Mouse (Mus musculus): ENCODE measurements at regions not wholly inside any gene's neighbourhood (a gene's known extent, or its start where the extent isn't known, plus 50 kb on each side); places are given as distances from the start of the nearest gene placed in this dataset.

DNA sequence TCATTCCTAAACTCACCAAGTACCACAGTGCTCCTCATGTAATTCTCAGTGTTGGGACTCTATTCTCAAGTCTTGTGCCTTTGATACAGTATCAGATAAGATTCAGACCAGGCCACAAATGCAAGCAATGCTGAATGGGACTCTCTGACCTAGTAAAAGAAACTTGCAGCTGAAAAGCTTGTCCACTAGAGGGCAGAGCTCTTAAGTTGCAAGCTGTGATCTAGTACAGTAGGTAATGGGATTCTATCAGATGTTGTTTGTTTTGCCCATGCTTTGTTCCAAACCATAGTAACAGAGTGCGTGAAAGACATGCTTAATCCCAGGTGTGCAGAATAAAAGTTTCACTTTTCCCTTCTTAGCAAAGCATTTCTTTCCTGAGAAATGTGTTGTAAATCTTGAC lies 383.2 kb upstream of the Chrm2 start:
- WGBS (ENCODE audit: insufficient replicate concordance) = 24% methylated on average over 1 of the region's 1 CpGs
- Histone ChIP-seq H3K9ac (no peak overlapping the region), H3K9me3 (replicated peaks) (no peaks in the 10 kb centered on the region), H3K4me2 (no peak overlapping the region), H3K27ac (no peak overlapping the region), H3K4me3 (no peak overlapping the region), H3K27me3 (replicated peaks) (no peaks in the 10 kb centered on the region), H3K36me3 (no peaks in the 10 kb centered on the region), H3K4me1 (no peaks in the 10 kb centered on the region)
- no peak for ATAC-seq

DNA sequence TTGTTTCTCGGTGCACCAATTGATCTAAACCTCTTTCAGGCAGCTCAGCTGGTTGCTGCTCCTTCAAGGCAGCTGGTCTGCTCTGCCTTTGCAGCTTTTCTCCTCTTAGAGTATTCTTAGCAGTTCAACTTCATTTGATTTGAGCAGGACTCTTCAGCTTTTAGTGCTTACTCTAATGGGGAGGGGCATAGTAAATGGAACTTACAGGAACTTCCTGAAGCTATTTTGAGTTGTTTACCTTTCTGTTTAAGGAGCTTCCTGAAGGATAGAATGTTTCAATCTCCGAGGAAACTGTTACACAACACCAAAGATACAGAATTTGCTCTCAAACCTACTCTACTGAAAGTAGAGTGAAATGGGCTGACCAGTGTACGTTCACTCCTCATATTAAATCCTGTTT lies 385.8 kb upstream of the Chrm2 start:
- no peak overlapping the region for H3K4me3 ChIP-seq
- ATAC-seq = no peak
- H3K4me2 ChIP-seq = no peak overlapping the region
- H3K36me3 ChIP-seq = no peaks in the 10 kb centered on the region
- no peaks in the 10 kb centered on the region for H3K4me1 ChIP-seq
- no peaks in the 10 kb centered on the region for H3K27me3 ChIP-seq (replicated peaks)
- 52% methylated on average over 3 of the region's 3 CpGs for WGBS (ENCODE audit: insufficient replicate concordance)
- no peak overlapping the region for H3K27ac ChIP-seq
- H3K9me3 ChIP-seq (replicated peaks) = no peaks in the 10 kb centered on the region
- H3K9ac ChIP-seq = no peak overlapping the region

DNA sequence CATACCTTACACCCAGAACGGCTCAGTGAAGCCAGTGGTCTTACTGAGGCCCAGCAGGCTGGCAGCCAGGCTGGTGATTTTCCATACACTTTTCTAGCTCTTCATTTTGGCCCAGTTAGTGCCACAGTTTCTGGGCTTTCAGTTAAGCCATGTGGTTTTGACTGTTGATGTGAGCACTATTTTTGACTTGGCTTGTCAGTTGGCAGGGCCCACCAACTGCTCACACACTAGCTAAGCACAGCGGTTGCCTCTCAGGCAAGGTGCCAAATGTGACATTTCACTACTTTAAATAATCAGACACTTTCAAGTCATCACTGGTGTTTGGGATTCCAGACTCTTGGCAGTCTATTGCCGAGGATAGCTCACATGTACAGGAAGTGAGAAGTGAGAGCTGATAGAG lies 399.0 kb upstream of the Chrm2 start:
- ATAC-seq = no peak
- Histone ChIP-seq H3K9ac (no peak overlapping the region), H3K4me3 (no peak overlapping the region), H3K27ac (no peak overlapping the region), H3K9me3 (replicated peaks) (no peaks in the 10 kb centered on the region), H3K4me1 (no peaks in the 10 kb centered on the region), H3K27me3 (replicated peaks) (no peaks in the 10 kb centered on the region), H3K36me3 (no peaks in the 10 kb centered on the region), H3K4me2 (no peak overlapping the region)
- WGBS (ENCODE audit: insufficient replicate concordance) = 66% methylated on average over 3 of the region's 3 CpGs

DNA sequence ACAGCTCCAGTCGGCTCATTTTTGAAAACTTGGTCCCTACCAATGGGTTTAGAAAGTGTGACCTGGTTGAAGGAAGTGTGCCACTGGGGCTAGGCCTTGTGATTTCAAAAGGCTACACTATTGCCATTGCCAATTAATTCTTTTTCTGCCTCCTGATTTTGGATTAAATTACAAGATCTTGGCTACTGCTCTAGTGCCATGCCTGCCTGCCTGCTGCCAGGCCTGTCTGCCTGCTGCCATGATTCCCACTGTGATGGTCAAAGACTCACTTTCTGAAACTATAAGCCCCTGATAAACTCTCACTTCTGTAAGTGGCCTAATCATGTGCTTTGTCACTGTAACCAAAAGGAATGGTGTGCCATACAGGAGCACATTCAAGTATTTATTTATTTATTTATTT lies 400.4 kb upstream of the Mtpn start:
- Histone ChIP-seq H3K4me3 (no peak overlapping the region), H3K4me1 (no peaks in the 10 kb centered on the region), H3K4me2 (no peak overlapping the region), H3K27me3 (replicated peaks) (no peaks in the 10 kb centered on the region), H3K9ac (no peak overlapping the region), H3K9me3 (replicated peaks) (no peaks in the 10 kb centered on the region), H3K27ac (no peak overlapping the region), H3K36me3 (no peaks in the 10 kb centered on the region)
- WGBS (ENCODE audit: insufficient replicate concordance) = 73% methylated on average over 1 of the region's 1 CpGs
- ATAC-seq = no peak

DNA sequence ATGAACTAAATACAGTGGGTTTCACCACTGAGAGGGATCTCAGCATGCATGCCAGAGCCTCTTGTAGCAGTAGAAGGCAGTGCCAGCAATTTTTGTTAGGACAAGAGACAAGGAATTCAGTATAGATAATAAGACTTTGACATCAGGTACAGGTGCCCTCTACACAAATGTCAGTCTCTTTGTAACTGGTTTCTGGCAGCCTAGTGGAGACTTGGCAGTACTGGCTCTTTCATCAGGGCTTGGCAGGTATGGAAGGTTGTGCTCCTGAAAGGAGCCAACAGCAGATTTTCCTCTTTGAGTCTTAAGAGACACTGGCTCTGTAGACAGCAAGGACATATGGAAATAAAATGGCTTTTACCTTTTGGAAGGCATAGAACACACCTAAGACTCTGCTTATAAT lies 384.5 kb upstream of the Mtpn start:
- Histone ChIP-seq H3K4me1 (no peaks in the 10 kb centered on the region), H3K4me3 (no peak overlapping the region), H3K27ac (no peak overlapping the region), H3K27me3 (replicated peaks) (no peaks in the 10 kb centered on the region), H3K9ac (no peak overlapping the region), H3K4me2 (no peak overlapping the region), H3K9me3 (replicated peaks) (no peaks in the 10 kb centered on the region), H3K36me3 (no peaks in the 10 kb centered on the region)
- ATAC-seq = no peak

DNA sequence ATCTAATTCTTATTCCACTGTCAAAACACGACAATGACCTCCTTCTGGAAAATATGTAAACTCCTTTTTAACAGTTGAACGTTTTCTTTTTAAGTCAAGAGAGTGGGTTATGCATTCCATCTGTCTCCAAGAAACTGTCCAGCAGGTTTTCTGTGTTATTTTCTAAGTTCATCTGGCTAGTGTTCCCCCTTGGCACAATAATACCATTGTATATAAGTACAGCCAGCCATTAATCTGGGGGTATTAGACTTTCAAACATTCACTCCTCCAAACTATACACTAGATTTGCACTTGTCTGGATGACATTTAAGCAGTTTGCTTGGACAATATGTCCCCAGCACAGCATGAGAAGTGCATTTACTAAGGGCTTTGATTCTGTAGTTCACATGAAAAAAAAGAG lies 358.3 kb upstream of the Mtpn start:
- no peak overlapping the region for H3K9ac ChIP-seq
- H3K4me3 ChIP-seq = no peak overlapping the region
- WGBS (ENCODE audit: insufficient replicate concordance) = 37% methylated on average over 2 of the region's 2 CpGs
- H3K27me3 ChIP-seq (replicated peaks) = no peaks in the 10 kb centered on the region
- no peak overlapping the region for H3K4me2 ChIP-seq
- ATAC-seq = no peak
- no peak overlapping the region for H3K27ac ChIP-seq
- no peaks in the 10 kb centered on the region for H3K9me3 ChIP-seq (replicated peaks)
- H3K4me1 ChIP-seq = no peaks in the 10 kb centered on the region
- H3K36me3 ChIP-seq = no peaks in the 10 kb centered on the region

DNA sequence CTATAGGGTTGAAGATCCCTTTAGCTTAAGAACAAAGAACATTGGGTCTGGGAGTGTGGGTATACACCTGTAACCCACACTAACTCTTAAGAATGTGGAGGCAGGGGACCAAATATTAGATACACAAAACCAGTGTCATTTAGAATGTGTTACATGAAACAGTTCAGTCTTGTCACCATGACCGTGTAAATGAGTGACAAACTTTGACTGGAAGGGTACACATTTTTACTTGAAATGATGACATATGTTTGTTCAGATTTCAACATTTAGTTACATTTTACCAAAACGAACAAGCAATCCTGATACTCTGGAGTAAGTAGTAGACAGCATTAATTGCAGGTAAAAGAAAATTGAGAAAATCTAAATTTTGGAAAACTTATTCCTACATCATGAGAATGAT lies 356.0 kb upstream of the Mtpn start:
- 67% methylated on average over 2 of the region's 2 CpGs for WGBS (ENCODE audit: insufficient replicate concordance)
- ATAC-seq = no peak
- no peaks in the 10 kb centered on the region for H3K36me3 ChIP-seq
- H3K4me2 ChIP-seq = no peak overlapping the region
- H3K4me1 ChIP-seq = no peaks in the 10 kb centered on the region
- no peaks in the 10 kb centered on the region for H3K9me3 ChIP-seq (replicated peaks)
- no peak overlapping the region for H3K4me3 ChIP-seq
- H3K9ac ChIP-seq = no peak overlapping the region
- H3K27ac ChIP-seq = no peak overlapping the region
- no peaks in the 10 kb centered on the region for H3K27me3 ChIP-seq (replicated peaks)

DNA sequence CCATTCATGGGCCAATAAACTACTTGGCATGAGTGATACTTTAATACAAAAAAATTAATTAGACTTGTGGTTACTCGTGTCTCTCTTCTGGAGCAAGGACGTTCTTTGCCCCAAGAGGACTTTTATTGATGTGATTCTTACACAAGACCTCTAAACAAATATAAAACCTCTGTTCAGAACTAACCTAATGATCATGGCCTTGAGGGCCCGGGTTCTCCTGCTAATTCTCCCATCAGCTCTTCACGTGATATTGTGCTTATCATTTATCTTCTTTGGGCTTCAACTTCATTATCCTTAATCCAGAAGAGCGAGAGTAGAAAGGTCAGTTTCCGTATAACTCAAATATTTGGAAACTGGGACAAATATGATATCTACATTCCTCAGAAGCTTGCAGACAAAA lies 335.0 kb upstream of the Mtpn start:
- no peak overlapping the region for H3K4me2 ChIP-seq
- WGBS (ENCODE audit: insufficient replicate concordance) = 60% methylated on average over 6 of the region's 6 CpGs
- no peak overlapping the region for H3K9ac ChIP-seq
- H3K4me1 ChIP-seq = no peaks in the 10 kb centered on the region
- ATAC-seq = no peak
- H3K9me3 ChIP-seq (replicated peaks) = no peaks in the 10 kb centered on the region
- H3K27me3 ChIP-seq (replicated peaks) = no peaks in the 10 kb centered on the region
- H3K27ac ChIP-seq = no peak overlapping the region
- H3K36me3 ChIP-seq = no peaks in the 10 kb centered on the region
- H3K4me3 ChIP-seq = no peak overlapping the region

DNA sequence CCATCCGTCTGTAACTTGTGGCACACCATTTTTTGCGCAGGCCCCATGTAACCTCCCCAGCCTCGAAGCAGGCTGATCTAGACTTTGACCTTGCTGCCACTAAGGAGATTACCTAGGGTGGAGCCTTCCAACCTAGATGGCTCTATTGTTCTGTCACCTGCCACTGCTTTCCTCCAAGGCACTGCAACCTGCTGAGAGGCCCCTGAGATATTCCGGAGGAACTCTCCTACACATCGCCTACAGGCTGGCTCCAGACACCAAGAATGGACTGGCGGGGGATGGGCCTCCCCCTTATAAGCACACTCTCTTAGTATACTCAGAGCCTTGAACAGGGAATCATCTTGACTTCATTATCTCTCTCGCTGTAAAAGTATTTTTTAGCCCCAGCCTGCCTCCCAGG lies 331.7 kb upstream of the Mtpn start:
- Histone ChIP-seq H3K9me3 (replicated peaks) (no peaks in the 10 kb centered on the region), H3K27ac (no peak overlapping the region), H3K4me2 (no peak overlapping the region), H3K4me1 (no peaks in the 10 kb centered on the region), H3K4me3 (no peak overlapping the region), H3K27me3 (replicated peaks) (no peaks in the 10 kb centered on the region), H3K9ac (no peak overlapping the region), H3K36me3 (no peaks in the 10 kb centered on the region)
- 52% methylated on average over 7 of the region's 7 CpGs for WGBS (ENCODE audit: insufficient replicate concordance)
- no peak for ATAC-seq

DNA sequence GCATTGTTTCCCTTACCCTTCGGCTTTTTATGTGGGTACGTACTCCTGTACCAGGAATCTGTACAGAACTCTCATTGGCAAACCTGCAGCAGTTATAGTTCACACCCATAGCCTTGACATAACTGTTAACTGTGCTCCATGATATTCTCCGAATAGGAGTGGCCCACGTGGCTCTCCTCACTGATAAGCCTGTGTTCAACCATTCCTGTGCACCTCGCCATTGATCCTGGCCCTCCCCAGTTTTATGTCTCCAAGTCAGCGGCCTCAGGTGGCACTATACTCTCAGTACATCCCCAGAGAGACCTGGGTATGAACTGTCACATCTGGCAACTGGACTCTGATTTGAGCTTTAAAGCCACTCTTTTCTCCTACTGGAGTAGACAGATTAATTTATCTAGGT lies 324.5 kb upstream of the Mtpn start:
- WGBS (ENCODE audit: insufficient replicate concordance) = 58% methylated on average over 6 of the region's 6 CpGs
- H3K4me1 ChIP-seq = no peaks in the 10 kb centered on the region
- H3K27ac ChIP-seq = no peak overlapping the region
- no peaks in the 10 kb centered on the region for H3K9me3 ChIP-seq (replicated peaks)
- no peak overlapping the region for H3K9ac ChIP-seq
- no peaks in the 10 kb centered on the region for H3K27me3 ChIP-seq (replicated peaks)
- no peaks in the 10 kb centered on the region for H3K36me3 ChIP-seq
- H3K4me3 ChIP-seq = no peak overlapping the region
- no peak overlapping the region for H3K4me2 ChIP-seq
- ATAC-seq = no peak

DNA sequence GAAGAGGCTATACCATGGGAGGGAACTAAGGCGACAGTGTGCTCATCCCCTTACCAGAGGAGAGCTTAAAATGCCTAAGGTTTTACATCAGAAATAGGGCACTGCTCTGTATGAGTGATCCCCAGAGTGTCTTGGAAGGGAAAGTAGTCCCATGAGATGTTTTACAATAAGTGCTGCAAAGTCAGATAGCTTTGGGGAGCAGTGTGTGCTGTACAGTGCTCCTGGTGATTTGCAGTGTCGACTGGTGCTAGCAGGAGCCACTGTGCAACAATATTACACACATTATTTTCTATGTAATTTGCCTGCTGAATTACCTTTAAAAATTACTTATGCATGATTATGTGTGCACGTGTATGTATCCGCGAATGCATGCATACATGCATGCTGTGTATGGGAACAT lies 314.3 kb upstream of the Mtpn start:
- WGBS (ENCODE audit: insufficient replicate concordance) = 77% methylated on average over 5 of the region's 5 CpGs

DNA sequence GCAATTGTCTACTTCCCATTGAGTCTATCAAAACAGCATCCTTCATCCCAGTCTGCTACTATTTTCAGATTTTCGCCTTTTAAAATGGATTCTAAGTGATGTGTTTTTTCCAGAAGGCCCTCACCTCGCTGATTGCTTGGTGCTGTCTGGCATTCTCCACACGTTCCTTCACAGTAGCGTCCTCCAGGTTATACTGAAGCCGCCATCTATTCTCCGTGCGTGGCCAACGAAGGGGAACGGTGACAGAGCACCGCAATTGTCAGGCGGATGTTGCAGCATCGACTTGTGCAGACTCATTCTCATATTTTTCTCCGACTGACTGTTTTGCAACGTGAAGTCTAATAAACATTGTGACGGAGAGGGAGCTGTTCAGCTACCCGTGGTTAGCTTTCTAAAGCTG lies 277.0 kb upstream of the Mtpn start:
- Histone ChIP-seq H3K9ac (no peak overlapping the region), H3K27ac (no peak overlapping the region), H3K9me3 (replicated peaks) (no peaks in the 10 kb centered on the region), H3K27me3 (replicated peaks) (no peaks in the 10 kb centered on the region), H3K4me2 (no peak overlapping the region), H3K4me1 (no peaks in the 10 kb centered on the region), H3K36me3 (no peaks in the 10 kb centered on the region), H3K4me3 (no peak overlapping the region)
- WGBS (ENCODE audit: insufficient replicate concordance) = 74% methylated on average over 16 of the region's 16 CpGs
- ATAC-seq = no peak

More for the DNA sequence above, 314.3 kb upstream of the Mtpn start:
- Histone ChIP-seq H3K27me3 (replicated peaks) (no peaks in the 10 kb centered on the region), H3K4me1 (no peaks in the 10 kb centered on the region), H3K4me3 (no peak overlapping the region), H3K4me2 (no peak overlapping the region), H3K27ac (no peak overlapping the region), H3K36me3 (no peaks in the 10 kb centered on the region), H3K9me3 (replicated peaks) (no peaks in the 10 kb centered on the region), H3K9ac (no peak overlapping the region)
- no peak for ATAC-seq

DNA sequence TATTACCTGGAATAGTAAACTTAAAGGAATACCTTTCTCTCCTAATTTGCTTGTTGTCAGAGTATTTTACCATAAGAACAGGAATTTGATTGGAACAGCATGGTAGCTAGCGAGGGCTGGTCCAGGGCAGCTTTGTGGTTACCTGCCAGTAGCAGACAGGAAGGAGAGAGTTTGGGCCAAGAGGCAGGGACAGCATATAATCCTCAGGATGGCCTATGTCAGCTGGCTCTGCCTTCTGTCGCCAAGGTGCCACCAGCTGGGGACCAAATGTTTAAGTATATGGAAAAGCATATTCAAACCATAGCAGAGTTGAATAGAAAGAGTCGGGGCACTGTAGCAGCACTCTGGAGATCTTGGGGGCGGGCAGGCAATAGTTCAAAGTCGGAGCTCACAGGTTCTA lies 274.8 kb upstream of the Mtpn start:
- Histone ChIP-seq H3K9ac (no peak overlapping the region), H3K27ac (no peak overlapping the region), H3K4me3 (no peak overlapping the region), H3K4me1 (no peaks in the 10 kb centered on the region), H3K4me2 (no peak overlapping the region), H3K36me3 (no peaks in the 10 kb centered on the region), H3K9me3 (replicated peaks) (no peaks in the 10 kb centered on the region), H3K27me3 (replicated peaks) (no peaks in the 10 kb centered on the region)
- no peak for ATAC-seq
- 49% methylated on average over 5 of the region's 5 CpGs for WGBS (ENCODE audit: insufficient replicate concordance)

DNA sequence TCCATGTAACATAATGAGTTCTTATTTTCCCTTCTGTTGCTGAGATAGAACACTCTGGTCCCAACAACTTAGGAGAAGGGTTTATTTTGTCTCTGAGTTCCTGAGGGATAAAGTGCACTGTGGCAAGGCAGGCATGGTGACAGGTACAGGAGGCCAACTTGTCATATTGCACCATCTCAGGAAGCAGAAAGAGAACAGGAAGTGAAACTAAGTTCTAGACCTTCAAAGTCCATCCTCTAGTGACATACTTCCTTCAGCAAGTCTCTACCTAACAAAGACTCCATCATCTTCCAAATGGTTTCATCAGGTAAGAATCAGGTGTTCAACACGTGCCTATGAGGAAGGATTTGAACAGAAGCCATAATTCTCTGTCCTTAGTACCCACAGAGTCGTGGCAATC lies 266.1 kb upstream of the Mtpn start:
- WGBS (ENCODE audit: insufficient replicate concordance) = 53% methylated on average over 2 of the region's 2 CpGs
- Histone ChIP-seq H3K27ac (no peak overlapping the region), H3K4me3 (no peak overlapping the region), H3K27me3 (replicated peaks) (no peaks in the 10 kb centered on the region), H3K36me3 (no peaks in the 10 kb centered on the region), H3K4me1 (no peaks in the 10 kb centered on the region), H3K4me2 (no peak overlapping the region), H3K9me3 (replicated peaks) (no peaks in the 10 kb centered on the region), H3K9ac (no peak overlapping the region)
- no peak for ATAC-seq
